Mouse (Mus musculus): ENCODE results near the gene Mogat2. TPM values are rescaled to one million over a fixed set of nuclear protein-coding genes. Genes with fewer than 3 reads are reported as not detected.

The Mogat2 gene
- total and polyA plus RNA-seq, 3 experiments: 0.37 to 1.6 TPM; not detected in 1

DNA sequence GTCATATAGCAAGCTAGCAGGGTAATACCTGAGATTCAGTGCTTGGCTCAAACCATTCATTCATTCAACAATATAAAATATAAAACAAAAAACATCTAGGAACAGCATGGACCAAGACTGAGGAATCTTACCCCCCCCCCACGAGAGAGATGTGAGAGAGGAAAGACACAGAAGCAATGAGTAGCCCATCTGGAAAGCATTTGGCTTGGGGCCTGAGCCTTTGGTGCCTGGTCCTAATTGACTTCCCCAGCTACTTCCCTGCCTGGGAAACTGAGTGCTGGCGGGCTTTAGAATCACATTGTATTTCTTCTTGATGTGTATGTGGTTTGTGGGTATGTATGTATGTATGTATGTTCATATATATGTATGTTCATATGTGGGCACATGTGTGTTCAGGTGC is 2.8 kb downstream of the Mogat2 start:
- DNase-seq: no peak

DNA sequence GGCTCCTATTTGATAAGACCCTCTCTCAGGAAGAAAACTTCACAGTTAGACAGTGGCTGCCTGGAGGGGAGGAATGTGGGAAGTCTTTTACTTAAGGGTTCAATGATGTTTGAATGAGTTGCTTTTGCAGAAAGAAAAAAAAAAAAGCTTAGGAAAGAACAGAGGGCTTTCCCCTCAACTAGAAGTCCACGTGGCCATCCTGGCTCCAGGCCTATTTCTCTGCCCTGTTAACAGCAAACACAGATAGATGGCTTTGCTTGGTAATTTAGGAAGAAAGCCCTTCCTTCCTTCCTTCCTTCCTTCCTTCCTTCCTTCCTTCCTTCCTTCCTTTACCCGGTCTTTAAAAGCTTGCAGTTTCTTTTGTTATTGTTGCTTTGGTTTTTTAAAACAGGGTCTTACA is 3.5 kb downstream of the Mogat2 start:
- DNase-seq: no peak

DNA sequence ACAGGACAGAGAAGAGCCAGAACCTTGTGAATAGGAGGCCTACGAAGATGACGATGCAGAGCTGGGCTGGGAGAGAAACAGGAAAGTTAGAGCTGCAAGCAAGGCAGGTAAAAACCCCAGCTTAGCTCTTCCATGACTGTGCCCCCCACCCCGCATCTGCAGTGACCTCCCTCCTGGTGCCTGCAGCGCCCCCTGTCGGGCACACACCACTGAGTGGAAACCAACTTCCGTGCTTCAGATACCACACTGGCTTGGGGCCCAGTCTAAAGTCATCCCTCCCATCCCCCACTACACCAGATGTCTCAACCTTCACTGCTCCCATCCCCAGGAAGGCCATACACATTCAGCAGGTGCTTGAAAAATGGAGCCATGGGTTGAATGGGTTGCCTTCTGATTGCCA is 5.8 kb downstream of the Mogat2 start:
- DNase-seq: no peak

DNA sequence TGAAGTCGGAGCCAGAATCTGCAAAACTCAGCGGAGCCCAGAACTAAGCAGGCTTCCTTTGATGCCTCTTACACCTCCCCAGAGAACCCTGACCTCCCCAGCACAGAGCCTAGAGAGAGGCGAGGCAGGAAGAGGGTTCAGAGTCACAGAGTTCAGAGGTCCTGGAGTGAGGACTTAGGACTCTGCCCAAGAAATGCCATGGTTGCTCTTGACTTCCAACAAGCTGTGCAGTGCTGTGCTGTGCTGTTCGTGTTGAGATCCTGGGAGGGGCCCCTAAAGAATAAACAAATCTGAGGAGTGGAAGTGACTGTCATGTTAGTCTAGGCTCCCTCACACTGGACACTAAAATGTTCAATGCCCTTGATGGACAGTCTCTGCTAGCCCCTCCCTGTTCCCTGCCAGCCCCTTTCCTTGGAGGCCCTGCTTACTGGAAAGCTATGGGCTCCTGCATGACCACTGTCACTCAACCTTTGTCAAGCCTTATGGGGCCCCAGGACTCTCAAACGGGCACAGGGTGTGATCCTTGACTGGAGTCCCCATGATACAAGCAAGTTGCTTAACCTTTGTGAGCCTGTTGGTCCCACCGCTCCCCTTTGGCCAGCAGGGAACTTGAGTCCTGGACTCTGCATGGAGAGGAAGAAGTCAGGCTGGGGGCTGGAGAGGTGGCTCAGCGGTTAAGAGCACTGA is 8.2 kb downstream of the Mogat2 start:
- no peak for DNase-seq

DNA sequence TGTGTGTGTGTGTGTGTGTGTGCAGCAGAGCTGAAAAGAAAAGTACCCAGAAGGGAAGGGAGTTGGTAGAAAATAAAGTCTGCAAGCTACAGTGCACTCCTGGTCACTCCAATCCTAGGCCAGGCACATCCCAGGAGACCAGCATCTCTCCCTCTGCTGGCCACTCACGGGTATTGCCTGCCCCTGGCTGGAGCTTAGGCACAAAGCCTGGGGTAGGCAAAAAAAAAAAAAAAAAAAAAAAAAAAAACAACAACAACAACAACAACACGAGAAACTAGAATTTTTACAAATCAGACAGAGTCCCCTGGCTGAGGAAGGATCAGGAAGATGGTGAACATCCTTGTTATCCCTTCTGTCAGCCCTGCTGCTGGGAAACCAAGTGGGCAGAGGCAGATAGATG is 9.0 kb downstream of the Mogat2 start:
- peak; percentile 73 for DNase-seq

DNA sequence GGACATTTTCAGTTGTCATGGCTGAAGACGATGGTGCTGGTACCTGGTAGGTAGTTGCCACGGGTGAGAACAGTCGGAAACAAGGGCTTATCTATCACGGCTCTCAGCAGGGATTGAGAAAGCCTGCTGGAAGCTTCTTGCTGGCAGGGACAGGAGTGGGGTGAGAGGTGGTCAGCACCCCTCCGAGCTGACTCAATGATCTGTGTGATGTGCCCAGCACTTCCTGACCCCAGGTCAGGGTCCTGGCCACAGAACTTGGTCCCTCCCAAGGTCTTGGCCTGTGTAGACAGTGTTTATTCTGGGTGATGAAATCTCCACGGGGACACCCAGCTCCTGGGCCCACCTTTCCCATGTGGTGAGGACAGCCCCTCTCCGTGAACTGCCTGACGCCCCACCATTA is 9.6 kb downstream of the Mogat2 start:
- peak; percentile 57 for DNase-seq

DNA sequence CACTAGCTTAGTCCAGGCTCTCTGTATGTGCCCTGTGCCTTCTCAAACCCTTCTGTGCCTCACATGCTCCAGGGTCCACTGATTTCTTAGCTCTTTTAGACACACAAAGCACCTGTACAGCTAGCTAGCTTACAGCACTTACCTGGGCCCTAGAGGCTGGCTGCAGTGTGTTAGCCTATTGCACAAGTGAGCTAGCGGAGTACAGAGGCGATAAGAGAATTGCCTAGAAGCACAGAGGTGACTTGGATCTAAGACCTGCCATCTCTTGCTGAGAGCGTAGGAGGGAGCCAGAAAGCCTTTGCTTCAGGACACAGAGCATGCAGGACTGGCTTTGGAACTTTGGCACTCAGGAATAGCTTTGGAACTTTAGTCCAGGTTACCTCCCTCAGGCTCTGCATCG is 11.2 kb downstream of the Mogat2 start:
- DNase-seq: no peak

DNA sequence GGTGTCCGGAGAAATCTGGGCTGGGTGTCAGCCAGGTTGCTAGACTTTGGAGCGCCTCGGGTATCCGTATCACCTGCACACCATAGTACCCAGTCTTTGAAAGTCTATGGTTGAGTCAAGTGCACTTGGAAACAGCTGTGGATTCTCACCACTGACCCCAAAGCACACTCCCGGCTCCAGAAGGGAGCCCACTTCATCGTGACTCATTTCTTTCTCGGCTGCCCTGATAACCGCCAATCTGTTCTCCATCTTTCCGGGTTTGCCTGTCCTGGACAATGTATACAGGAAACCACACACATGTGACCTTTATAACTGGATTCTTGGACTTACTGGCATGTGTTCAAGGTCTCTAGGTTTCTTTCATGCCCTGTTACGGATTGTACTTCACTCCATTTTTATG is 11.8 kb downstream of the Mogat2 start:
- no peak for DNase-seq

DNA sequence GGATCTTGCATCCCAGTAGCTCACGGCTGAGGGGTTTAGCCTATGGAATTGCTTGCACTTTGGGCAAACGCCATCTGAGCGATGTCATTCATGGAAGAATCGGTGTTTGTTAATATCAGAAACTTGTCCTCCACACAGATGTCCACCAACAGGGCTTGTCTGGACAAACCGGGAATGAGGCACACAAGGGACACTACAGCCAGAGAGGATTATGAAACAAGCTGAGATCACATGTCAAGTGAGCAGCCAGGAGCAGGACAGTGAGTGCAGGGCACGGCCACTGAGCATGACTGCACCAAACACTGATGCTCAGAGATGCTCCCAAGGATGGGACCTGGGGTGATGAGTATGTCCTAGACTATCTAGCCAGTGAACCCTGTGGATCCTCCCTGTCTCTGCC is 13.0 kb downstream of the Mogat2 start:
- DNase-seq: peak; percentile 45

DNA sequence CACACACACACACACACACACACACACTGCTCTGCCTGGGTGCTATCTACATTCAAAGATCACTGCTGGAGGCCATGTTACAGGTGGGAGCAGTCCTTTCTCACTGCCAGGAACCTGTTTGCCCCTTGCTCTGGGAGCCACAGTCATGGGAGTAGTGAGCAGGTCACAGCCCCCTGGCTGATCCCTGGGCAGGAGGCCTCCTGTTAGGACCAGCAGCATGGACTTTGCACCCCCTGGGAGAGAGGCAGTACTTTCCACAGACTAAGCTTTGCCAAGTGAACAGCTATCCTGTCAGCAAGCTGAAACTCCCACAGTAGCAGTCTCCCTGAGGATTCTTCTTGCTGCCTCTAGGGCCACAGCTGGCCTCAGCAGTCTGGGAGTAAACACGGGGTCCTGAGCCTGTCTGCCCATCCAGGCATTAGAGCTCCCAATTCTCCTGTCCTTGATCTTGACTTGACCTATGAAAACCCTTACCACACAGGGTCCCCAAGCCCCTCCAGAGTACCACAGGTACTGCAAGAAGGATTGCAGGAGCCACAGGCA is 13.7 kb downstream of the Mogat2 start:
- DNase-seq: no peak

DNA sequence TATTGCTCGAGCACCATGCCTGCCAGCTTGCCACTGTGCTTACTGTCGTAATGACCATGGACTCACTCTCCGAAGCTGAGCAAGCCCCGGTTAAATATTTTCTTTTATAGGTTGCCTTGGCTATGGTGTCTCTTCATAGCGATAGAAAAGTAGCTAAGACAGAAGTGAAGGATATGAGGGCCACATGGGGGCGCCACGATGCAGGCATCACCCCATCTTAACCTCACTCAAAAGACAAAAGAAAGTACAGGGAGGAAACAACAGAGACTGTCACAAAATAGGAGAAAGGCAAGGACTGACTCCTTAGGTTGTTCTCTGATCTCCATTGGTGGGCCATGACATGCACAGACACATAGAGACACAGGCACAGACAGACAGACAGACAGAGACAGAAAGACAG is 14.2 kb downstream of the Mogat2 start:
- no peak for DNase-seq

DNA sequence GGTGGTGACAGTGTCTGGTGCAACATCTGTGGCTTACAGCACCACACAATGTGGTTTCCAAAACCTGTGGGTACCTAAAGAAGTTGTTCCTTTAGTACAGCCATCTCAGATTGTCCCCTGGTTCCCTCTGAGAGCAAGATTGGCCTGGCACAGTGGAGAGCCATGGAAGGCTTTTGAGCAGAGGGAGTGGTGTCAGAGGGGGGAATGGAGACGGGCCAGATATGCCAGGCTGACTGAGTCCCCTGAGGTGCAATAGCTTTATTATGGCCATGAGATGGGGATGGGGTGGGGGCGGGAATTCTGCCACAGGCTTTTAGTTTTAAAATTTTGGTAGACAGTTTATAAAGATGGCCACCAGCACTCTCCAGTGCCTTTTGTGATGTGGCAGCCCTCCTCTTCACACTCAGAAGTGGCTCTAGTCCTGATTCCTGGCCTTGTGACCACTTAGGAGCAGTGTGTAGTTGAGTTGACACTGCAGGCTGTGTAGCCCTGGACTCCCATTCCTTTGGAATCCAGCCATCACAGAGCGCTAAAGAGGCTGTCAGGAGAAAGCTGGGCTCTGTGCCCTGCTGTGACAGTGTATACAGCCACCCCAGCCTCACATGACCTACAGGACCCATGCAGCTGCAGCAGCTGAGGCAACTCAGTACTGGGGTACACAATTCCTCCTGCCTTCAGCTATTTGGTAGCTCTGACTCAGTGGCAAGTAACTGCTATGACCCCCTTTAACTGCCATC is 20.9 kb downstream of the Mogat2 start:
- peak; percentile 64 for DNase-seq

DNA sequence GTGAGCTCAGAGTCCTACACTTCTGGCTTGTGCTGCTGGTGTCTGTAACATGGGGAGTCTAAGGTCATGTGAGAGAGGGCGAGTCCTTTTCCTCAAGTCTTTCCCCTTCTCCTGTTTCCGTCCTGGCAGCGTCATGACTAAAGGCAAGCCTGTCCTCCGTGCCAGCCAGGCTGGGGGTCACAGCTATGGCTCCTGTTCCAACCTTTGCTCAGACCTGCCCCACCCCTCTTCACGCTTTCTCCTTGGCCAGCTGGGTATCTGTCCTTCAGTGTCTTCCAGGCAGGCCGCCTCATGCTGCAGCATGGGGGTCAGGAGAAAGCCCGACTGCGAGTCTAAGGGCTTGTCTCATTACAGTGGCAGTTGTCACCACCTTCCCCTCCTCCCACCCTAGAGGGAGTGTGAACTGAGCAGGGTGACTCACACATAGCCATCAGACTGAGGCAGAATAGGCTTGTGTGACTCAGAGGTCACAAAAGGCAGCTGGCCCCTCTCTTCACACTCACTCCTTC is 23.0 kb downstream of the Mogat2 start:
- DNase-seq: peak; percentile 87

DNA sequence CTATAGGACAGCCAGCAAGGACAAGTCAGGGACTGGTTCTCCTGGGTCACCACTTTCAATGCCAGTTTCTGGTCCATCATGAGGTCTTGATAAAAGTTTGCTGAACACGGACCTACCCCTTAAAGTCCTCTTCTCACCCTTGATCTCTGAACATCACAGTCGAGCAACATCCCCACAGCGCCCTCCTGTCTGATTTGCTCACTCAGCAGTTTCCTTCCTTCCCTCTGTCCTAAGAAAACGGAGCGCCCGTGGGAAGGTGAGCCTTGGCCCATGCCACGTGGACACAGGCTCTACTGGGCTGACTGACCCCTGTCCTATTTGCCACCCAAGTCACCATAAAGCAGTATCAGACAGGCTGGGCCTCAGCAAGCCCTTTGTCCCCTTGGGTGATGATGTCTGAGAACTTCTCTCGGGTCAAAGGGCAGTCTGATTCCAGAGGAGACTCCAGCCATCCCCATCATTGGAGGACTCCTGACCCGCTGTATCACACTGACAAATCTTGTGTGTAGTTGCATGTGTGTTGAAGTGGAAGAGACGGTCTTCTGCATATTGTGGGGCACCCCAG is 23.7 kb downstream of the Mogat2 start:
- DNase-seq: no peak

DNA sequence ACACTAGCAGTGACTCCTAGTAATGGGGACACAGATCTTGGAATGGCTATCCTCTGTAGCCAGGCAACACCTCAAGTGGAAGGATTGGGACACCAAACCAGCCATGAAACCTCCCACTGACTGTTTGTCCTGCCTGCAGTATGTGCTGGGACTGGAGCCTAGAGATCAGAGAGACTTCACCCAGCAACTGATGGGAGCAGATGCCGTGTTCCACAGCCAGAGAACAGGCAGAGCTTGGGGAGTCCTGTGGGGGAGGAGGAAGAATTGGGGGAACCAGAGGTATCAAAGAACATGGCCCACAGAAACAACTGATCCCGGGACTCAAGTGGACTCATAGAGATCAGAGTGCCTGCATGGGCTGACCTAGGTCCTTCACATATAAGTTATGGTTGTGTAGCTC is 24.7 kb downstream of the Mogat2 start:
- DNase-seq: no peak

DNA sequence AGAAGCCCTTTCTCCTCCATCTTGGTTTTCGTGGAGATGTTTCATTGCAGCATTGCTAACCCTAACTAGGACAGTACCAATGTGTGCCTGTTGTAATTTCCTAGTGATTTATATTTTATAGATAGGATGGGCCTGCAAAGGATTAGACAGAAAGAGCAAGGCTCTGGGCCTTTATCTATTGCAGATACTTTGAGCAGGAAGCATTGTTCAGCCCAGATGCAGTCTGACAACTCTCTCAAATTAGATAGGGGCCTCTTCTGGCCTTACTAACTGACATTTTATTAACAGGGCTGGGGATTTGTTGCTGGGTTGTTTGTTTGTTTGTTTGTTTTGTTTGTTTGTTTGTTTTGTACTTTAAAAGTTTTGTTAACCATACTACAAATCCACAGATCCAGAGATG is 25.4 kb downstream of the Mogat2 start:
- DNase-seq: no peak

DNA sequence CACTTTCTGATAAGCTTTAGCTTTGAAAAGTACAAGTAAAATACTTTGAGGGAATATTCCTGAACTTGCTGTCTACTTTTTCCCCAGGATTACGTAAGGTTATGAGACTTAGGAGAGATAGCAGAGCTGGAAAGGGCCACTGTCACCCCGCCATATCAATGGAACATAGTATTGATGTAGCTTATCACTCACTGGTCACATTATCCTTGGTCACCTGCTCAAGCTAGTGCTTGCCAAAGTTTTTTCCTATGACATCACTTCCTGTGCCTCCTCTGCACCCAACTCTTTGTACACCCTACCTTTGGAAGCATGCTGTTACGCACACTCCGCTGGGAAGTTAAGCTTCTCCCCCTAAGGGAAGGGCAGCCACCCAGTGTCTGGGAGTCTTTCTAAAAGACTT is 29.7 kb downstream of the Mogat2 start:
- no peak for DNase-seq

DNA sequence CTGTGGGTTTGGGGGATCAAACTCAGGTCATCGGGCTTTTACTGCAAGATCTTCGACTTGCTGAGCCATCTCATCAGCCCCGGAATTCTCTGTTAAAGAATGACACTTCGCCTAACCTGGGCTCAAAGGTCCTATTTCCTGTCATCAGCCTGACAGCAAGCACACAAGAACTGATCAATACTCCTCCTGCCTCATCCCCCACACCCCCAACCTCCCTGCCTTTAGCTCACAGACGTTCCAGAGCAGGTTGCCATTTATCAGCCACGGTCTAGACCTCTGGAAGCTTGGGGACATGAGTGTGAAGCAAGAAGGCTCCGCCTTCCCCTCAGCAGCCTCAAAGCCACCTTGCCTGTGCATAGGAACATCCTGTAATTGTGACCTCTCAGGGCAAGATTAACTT is 32.1 kb downstream of the Mogat2 start:
- DNase-seq: no peak

DNA sequence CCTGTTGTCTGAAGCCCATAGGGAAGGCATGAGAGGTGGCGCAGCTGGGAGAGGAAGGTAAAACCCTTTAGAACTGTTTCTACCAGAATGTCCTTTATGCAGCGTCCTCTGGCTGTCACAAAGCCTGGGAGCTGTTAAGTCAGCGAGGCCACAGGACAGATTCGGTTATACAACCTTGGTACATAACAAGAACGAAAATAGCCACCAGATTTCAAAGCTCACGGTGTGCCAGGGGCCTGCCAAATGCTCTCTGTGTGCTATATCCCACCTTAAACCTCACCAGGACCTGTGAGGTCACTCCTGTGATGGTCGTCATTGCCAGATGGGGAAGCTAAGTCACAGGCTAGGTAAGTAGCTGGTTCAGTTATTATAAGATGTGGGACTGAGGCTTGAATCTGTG is 36.3 kb downstream of the Mogat2 start:
- no peak for DNase-seq

DNA sequence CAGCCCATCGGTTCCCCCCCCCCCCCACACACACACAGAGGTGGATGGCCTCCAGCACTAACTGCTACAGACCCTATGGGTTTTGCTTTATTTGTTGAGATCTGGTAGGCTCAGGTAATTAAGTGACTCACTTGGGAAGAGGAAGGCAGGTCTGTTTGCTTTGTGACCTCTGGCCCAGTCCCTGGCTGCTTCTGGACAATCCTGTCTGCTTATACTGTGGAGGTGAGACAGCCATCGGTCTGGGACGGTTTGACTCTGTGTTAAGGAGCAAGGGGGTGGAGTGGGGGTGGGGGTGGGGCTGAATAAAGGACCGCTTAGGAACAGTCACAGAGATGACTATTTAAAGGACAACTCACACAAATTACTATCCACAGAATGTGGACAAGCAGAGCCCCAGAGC is 38.1 kb downstream of the Mogat2 start:
- DNase-seq: no peak

DNA sequence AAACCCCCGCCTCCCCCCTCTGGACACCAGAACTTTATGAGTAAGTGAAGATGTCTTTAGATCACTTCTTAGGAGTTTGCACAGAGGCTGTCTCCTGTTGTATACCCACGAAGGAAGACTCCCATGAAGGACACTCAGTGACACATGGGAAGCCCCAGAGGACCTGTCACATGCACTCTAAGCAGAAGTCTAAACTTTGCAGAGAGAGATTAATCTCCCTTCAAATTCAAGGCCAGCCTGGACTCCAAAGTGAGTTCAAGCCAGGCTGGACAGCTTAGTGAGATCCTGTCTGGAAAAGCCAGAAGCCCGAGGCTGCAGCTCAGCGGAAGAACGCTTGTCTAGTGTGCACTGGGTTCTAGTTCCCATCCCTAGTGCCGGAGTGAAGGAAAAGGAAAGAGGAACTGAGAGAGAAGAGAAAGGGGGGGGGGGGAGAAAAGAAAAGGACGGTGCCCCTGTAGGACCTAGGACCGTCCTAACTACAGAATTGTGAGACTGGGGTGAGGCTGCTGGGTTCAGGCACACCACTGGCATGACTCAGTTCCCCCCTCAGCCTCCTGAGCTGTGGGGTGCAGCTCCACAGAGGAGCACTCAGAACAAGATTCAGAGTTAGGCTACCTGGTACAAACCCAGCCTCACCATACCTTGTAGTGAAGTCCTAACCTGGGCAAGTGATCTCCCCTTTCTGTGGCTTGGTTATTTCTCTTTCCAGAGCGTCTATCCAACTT is 38.8 kb downstream of the Mogat2 start:
- peak; percentile 73 for DNase-seq

DNA sequence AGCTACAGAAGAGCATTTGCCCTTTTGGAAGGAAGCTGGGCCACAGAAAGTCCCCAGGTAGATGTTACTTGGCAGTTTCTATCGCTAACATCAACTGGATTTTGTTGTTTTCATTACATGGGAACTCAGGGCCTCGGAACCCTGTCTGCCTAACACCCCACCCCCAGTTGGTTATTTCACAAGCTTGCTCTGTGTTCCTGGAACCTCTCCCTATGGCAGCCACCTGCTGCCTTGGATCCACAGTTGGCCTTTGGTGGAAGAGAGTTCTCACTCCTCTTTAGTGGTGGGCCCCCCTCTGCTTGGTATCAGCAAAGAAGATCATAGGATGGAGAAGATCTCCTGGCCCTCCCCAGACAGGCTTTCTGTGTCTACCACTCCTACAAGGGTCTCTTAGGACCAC is 39.6 kb downstream of the Mogat2 start:
- DNase-seq: peak; percentile 53

DNA sequence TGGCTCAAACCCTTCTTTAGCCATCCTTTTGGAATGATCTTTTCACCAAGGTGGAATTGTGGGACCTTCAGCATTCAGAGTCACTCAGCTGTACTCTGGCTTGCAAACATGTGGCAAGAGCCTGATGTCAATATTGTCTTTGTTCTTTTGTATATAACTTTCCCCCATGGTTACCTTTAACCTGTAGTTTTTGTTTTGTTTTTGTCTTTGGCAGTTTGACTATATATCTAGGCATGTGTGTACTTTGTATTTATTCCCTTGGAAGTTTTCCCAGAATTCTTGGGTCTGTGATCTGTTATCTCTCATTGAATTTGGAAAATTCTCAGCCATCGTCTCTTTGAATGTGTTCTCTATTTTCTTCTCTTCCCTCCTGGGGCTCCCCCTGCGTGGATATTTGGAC is 43.9 kb downstream of the Mogat2 start:
- DNase-seq: no peak

Data from adrenal gland, adult 2 months (tissue).